Mouse (Mus musculus) midbrain, postnatal 0 days (tissue): ENCODE data around the gene Aunip. TPM values are rescaled to one million over a fixed set of nuclear protein-coding genes. Genes with fewer than 3 reads are reported as not detected.

Source experiments
- ATAC-seq: fragments of 200-750 bp; cut with Nextera tagmentation; 2 replicates; pipeline ENCODE4 v1.8.0; 2017; ENCODE audit warnings: moderate number of reproducible peaks, mild to moderate bottlenecking, moderate TSS enrichment, moderate library complexity; ENCODE audit not compliant: low FRiP score
- DNase-seq: peaks from one replicate; pipeline ENCODE4 v3.0.0-alpha.2; 2015; ENCODE audit warnings: low spot score
- H3K27ac ChIP-seq: fragments of 300-500 bp; sonication (generic); 2 replicates; pipeline ENCODE4 v1.5.1; 2014; ENCODE audit warnings: low read depth, mild to moderate bottlenecking, low read length, mixed read lengths
- H3K27me3 ChIP-seq: fragments of 300-500 bp; sonication (generic); 2 replicates; pipeline ENCODE4 v1.6.1; 2014; ENCODE audit warnings: low read length, control low read depth, mixed read lengths; ENCODE audit not compliant: insufficient read depth
- H3K36me3 ChIP-seq: fragments of 300-500 bp; sonication (generic); 2 replicates; pipeline ENCODE4 v1.6.1; 2014; ENCODE audit warnings: low read length, control low read depth, mixed read lengths; ENCODE audit not compliant: insufficient read depth
- H3K4me1 ChIP-seq: fragments of 300-500 bp; sonication (generic); 2 replicates; pipeline ENCODE4 v1.6.1; 2014; ENCODE audit warnings: mild to moderate bottlenecking, control low read depth, antibody characterized with exemption, low read length, mixed read lengths; ENCODE audit not compliant: insufficient read depth
- H3K4me2 ChIP-seq: fragments of 300-500 bp; sonication (generic); 2 replicates; pipeline ENCODE4 v1.6.1; 2014; ENCODE audit warnings: low read depth, mild to moderate bottlenecking, low read length, mixed read lengths; ENCODE audit not compliant: poor library complexity, severe bottlenecking
- H3K4me3 ChIP-seq: fragments of 300-500 bp; sonication (generic); 2 replicates; pipeline ENCODE4 v1.5.1; 2014; ENCODE audit warnings: low read depth, mild to moderate bottlenecking, low read length, moderate library complexity
- H3K9ac ChIP-seq: fragments of 300-500 bp; sonication (generic); replicated peaks from 2 replicates; pipeline ENCODE4 v1.6.1; 2014; ENCODE audit warnings: mild to moderate bottlenecking, low read length, moderate library complexity, mixed read lengths; ENCODE audit not compliant: poor library complexity, severe bottlenecking
- H3K9me3 ChIP-seq: fragments of 300-500 bp; sonication (generic); 2 replicates; pipeline ENCODE4 v1.6.1; 2016; ENCODE audit warnings: low read length, control low read depth
- CTCF ChIP-seq: IDR thresholded peaks from 2 replicates; pipeline ENCODE4 v1.5.1; 2016; ENCODE audit warnings: antibody characterized with exemption, mild to moderate bottlenecking
- WGBS: fragments of 180-500 bp; shearing (Covaris S2); extraction: QIAGEN DNeasy Blood & Tissue Kit; methylation state at CpG from one replicate; pipeline ENCODE4 v1.1.7; 2014; 5-methylcytosine and 5-hydroxymethylcytosine counted together
- polyA plus RNA-seq: library from polyadenylated mRNA; unstranded; fragments of >200 nt; fragmentation: Nextera tagmentation; extraction: Ambion mirVana; gene quantifications from 2 replicates; pipeline ENCODE4 v1.2.1, GENCODE M21; 2015
- total RNA-seq: library from RNA; depleted of rRNA; stranded (reverse); fragments of >200 nt; gene quantifications from 2 replicates; pipeline ENCODE4 v1.2.3, GENCODE M21; 2014

Gene Aunip
- total and polyA plus RNA-seq, 2 experiments from 2014 or later: 0.91 to 1.5 TPM

DNA sequence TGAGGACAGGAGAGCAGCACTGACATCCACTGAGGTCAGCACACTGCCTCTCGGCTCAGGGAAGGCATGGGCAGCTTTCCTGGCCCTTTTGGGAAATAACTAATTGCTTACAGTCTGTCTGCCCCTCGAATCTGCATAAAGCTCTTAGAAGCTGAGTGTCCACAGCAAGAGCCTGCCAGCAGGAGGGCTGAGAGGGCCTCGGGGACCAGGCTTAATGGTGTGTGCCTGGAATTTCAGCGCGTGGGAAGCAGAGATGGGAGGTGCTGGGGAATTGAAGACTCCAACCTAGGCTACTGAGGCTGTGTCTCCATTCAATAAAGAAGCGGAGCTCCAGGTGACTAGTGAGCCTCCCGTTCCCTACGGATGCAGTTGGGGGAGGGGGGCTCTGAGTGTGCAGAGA is 36.6 kb upstream of the Aunip start:
- H3K27me3 ChIP-seq: no peaks in the 10 kb centered on the region
- TF ChIP-seq CTCF: no peak
- DNase-seq (peak; percentile 47), ATAC-seq (no peak)
- H3K9me3 ChIP-seq: no peaks in the 10 kb centered on the region
- no peak overlapping the region for H3K4me3 ChIP-seq
- 0 out of 2 replicates have a peak overlapping the region, but pooled peaks have one; percentile 33 for H3K9ac ChIP-seq
- 21% methylated on average over 8 of the region's 8 CpGs for WGBS
- peak overlapping the region; percentile 74 for H3K27ac ChIP-seq
- H3K36me3 ChIP-seq: peaks cover 32% of the 10 kb centered on the region
- peaks cover 19% of the 10 kb centered on the region; the same call in 1 of the 2 replicates for H3K4me1 ChIP-seq
- H3K4me2 ChIP-seq: no peak overlapping the region

DNA sequence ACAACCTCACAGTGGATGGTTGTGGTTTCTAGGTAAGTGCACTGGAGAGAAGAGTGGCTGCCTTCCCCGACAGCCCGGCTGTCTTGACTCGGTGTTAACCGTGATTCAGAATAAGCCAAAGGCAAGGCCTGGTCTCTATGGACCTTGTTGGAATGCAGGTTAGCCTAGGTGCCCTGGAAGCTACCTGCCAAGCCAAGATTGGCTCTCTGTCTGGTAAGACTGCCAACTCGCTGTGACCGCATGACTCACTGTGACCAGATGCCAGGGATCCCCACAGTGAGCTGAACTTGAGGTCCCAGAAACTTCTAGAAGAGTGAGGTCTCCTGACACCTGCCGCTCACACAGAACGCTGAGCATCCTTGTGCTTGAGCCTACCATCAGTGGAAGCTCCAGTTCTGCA is 33.9 kb upstream of the Aunip start:
- H3K27me3 ChIP-seq: no peaks in the 10 kb centered on the region
- WGBS: 82% methylated on average over 8 of the region's 8 CpGs
- H3K9ac ChIP-seq: no peak overlapping the region
- TF ChIP-seq CTCF: no peak
- no peaks in the 10 kb centered on the region for H3K9me3 ChIP-seq
- ATAC-seq: no peak
- peaks cover 12% of the 10 kb centered on the region; the same call in 1 of the 2 replicates for H3K4me1 ChIP-seq
- H3K4me3 ChIP-seq: no peak overlapping the region
- no peak overlapping the region for H3K4me2 ChIP-seq
- DNase-seq: no peak
- peaks cover 32% of the 10 kb centered on the region for H3K36me3 ChIP-seq
- H3K27ac ChIP-seq: peak overlapping the region; percentile 69

DNA sequence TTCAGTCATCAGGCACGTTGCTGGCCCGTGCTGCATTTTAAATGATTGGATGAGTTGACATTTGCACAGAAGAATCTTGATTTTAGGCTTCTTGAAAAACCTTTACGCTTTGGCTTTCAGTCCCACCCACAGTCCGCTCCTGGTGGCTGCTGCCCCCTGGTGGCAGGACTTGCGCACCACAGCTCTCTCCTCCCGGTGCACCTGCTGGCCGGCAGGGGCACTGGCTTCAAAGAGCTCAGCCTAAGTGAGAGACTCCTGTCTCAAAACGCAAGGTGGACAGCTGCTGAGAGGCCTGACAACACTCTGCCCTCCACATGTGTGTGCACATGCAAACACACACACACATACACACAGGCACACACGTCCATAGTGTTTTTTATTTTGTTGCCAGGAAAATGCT is 32.8 kb upstream of the Aunip start:
- Histone ChIP-seq H3K36me3 (peaks cover 32% of the 10 kb centered on the region), H3K4me1 (peaks cover 6% of the 10 kb centered on the region; the same call in 1 of the 2 replicates), H3K9me3 (no peaks in the 10 kb centered on the region), H3K4me2 (no peak overlapping the region), H3K9ac (no peak overlapping the region), H3K27me3 (no peaks in the 10 kb centered on the region), H3K27ac (peak overlapping the region; percentile 69), H3K4me3 (no peak overlapping the region)
- TF ChIP-seq CTCF: peak; percentile 100
- peak; percentile 87 for DNase-seq
- ATAC-seq: peak; percentile 57
- WGBS: 3% methylated on average over 9 of the region's 9 CpGs

DNA sequence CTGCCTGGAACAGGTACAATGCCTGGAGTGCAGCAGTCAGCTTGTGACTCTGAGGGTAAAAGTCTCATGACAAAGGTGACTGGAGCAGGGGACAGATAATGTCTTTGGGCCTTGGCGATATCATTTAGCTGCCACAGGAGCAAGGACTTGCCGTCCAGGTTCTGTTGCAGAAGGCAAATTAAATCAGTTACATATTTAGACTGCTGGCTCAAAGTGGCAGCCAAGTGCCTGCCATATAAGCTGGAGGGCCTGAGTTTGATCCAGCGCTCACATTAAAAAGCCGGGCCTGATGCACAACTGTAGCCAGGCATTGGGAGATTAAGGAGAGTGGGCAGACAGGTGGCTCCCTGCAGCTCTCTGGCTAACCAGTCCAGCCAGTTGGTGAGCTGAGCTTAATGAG is 31.0 kb upstream of the Aunip start:
- Histone ChIP-seq H3K9ac (no peak overlapping the region), H3K4me3 (no peak overlapping the region), H3K4me2 (no peak overlapping the region), H3K9me3 (no peaks in the 10 kb centered on the region), H3K27ac (no peak overlapping the region), H3K27me3 (no peaks in the 10 kb centered on the region), H3K36me3 (peaks cover 21% of the 10 kb centered on the region), H3K4me1 (0 out of 2 replicates have a peak, but pooled peaks cover 2% of the 10 kb centered on the region)
- TF ChIP-seq CTCF: no peak
- 88% methylated on average over 4 of the region's 4 CpGs for WGBS
- DNase-seq: no peak
- no peak for ATAC-seq

DNA sequence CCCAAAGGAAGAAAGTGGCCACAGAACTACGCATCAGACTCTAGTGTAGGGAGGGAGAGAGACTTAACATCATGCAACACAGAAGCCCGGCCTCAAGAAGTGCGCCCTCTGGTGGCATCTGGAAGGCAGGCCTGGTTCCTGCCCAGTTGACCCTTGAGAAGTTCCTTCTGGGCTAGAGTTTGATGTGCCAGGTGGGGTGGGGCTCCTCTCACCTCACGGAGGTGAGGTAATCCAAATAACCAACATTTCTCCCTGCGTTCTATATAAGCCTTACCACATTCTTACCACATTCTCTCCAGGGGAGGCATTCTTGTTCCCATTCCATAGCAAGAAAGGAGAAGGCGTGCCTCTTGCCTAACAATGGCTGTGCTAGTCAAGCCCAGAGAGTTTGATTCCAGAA is 29.9 kb upstream of the Aunip start:
- peak; percentile 70 for DNase-seq
- WGBS: 24% methylated on average over 6 of the region's 6 CpGs
- peak; percentile 91 for TF ChIP-seq CTCF
- no peak overlapping the region for H3K4me3 ChIP-seq
- no peaks in the 10 kb centered on the region for H3K9me3 ChIP-seq
- no peak for ATAC-seq
- H3K4me1 ChIP-seq: 0 out of 2 replicates have a peak, but pooled peaks cover 2% of the 10 kb centered on the region
- H3K36me3 ChIP-seq: peaks cover 13% of the 10 kb centered on the region
- no peak overlapping the region for H3K9ac ChIP-seq
- no peaks in the 10 kb centered on the region for H3K27me3 ChIP-seq
- no peak overlapping the region for H3K27ac ChIP-seq
- no peak overlapping the region for H3K4me2 ChIP-seq

DNA sequence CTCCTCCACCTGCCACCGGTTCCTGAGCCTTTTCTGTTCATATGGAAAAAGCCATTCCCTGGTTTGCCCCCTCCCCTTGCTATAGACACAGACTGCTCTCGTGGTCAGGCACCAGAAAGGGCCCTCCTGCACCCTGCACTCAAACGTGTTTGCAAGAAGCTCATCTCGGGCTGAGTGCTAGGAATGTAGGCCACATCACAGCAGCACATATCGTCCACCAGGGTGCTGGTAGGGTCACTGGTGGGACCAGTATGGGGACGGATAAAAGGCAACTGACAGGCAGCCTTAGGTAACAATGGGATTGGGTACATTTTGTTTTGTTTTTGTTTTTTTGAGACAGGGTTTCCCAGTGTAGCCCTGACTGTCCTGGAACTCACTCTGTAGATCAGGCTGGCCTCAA is 29.5 kb upstream of the Aunip start:
- Histone ChIP-seq H3K9me3 (no peaks in the 10 kb centered on the region), H3K4me3 (no peak overlapping the region), H3K27ac (no peak overlapping the region), H3K36me3 (peaks cover 11% of the 10 kb centered on the region), H3K4me1 (0 out of 2 replicates have a peak, but pooled peaks cover 2% of the 10 kb centered on the region), H3K9ac (no peak overlapping the region), H3K27me3 (no peaks in the 10 kb centered on the region), H3K4me2 (no peak overlapping the region)
- WGBS: 57% methylated on average over 6 of the region's 6 CpGs
- DNase-seq: no peak
- no peak for ATAC-seq
- TF ChIP-seq CTCF: no peak
